In genomic region chr1:166256302-166256701, GRCm38 (mm10) we compare ENCODE assay signal across 16 mouse cellular contexts. TPM values are rescaled to one million over a fixed set of nuclear protein-coding genes. Genes with fewer than 3 reads are reported as not detected.
DNase-seq lines count a peak whose midpoint lies in the region; ATAC-seq and TF ChIP-seq lines count a peak whose summit lies in the region.
"Had no signal": no experiment of that assay in that cellular context is flagged by ENCODE, and none has a peak within 500 bp of the region (broad histone marks: within the 10 kb centered on the region; RNA-seq: fewer than 3 reads in every experiment).

No protein-coding gene starts in this region.

- 12% methylated on average over 6 of the region's 6 CpGs for WGBS in kidney, postnatal 0 days
- 0% methylated on average over 6 of the region's 6 CpGs for WGBS in forebrain, embryonic 13.5 days
- 0% methylated on average over 6 of the region's 6 CpGs for WGBS in midbrain, embryonic 10.5 days
- WGBS in neural tube, embryonic 14.5 days, result 3% methylated on average over 6 of the region's 6 CpGs

- H3K4me1 ChIP-seq in kidney, postnatal 0 days (replicated peaks; ENCODE audit: insufficient read depth, low read length), result 0 out of 2 replicates have a peak, but pooled peaks cover 4% of the 10 kb centered on the region
- peaks cover 34% of the 10 kb centered on the region for H3K4me1 ChIP-seq in forebrain, embryonic 13.5 days
- H3K4me1 ChIP-seq in midbrain, embryonic 10.5 days, result peaks cover 65% of the 10 kb centered on the region
- H3K4me1 ChIP-seq in neural tube, embryonic 14.5 days (ENCODE audit: control insufficient read depth, insufficient read depth, low read length), result 0 out of 2 replicates have a peak, but pooled peaks cover 4% of the 10 kb centered on the region

- DNase-seq in kidney, postnatal 0 days (ENCODE audit: low spot score), result no peak
- DNase-seq in kidney, postnatal 10 days, result no peak
- peak; percentile 65 for DNase-seq in midbrain, embryonic 10.5 days (ENCODE audit: low spot score)
- no peak for DNase-seq in adrenal gland, postnatal 25 days
- DNase-seq in left cerebral cortex, adult 9 months (ENCODE audit: low spot score in 2 of 2), result no peak
- no peak for DNase-seq in cerebellum, postnatal 25 days
- DNase-seq: gastrocnemius, postnatal 25 days; heart, postnatal 4 days; liver; thymus, adult 18-20 months had no signal

- no peak for TF ChIP-seq CTCF in kidney, postnatal 0 days (IDR thresholded peaks at IDR 0.05; ENCODE audit: low read depth)

- H3K27me3 ChIP-seq in kidney, postnatal 0 days (ENCODE audit: insufficient read depth, low read length), result no peaks in the 10 kb centered on the region
- no peaks in the 10 kb centered on the region for H3K27me3 ChIP-seq in forebrain, embryonic 13.5 days
- H3K27me3 ChIP-seq in midbrain, embryonic 10.5 days (ENCODE audit: low read depth, poor library complexity, severe bottlenecking), result peaks cover 38% of the 10 kb centered on the region
- no peaks in the 10 kb centered on the region for H3K27me3 ChIP-seq in neural tube, embryonic 14.5 days (ENCODE audit: control insufficient read depth, insufficient read depth, low read length)

- H3K9me3 ChIP-seq in kidney, postnatal 0 days (replicated peaks; ENCODE audit: low read length), result no peaks in the 10 kb centered on the region
- H3K9me3 ChIP-seq in forebrain, embryonic 13.5 days (replicated peaks), result no peaks in the 10 kb centered on the region
- H3K9me3 ChIP-seq in midbrain, embryonic 10.5 days (replicated peaks), result peaks cover 5% of the 10 kb centered on the region
- H3K9me3 ChIP-seq in neural tube, embryonic 14.5 days (ENCODE audit: control insufficient read depth, low read length), result no peaks in the 10 kb centered on the region
- H3K9me3 ChIP-seq: kidney, embryonic 15.5 days had no signal

- no peak for ATAC-seq in kidney, postnatal 0 days (replicated peaks; ENCODE audit: low FRiP score, low read depth)
- ATAC-seq in forebrain, embryonic 13.5 days, result peak; percentile 9; the same call in 1 of the 2 replicates
- ATAC-seq in neural tube, embryonic 14.5 days (ENCODE audit: low read depth), result 0 out of 2 replicates have a peak, but pooled peaks have one; percentile 41

- H3K4me3 ChIP-seq in kidney, postnatal 0 days (replicated peaks; ENCODE audit: low read depth, low read length), result no peak overlapping the region
- H3K4me3 ChIP-seq in forebrain, embryonic 13.5 days, result peak overlapping the region; percentile 61
- H3K4me3 ChIP-seq in midbrain, embryonic 10.5 days, result peak overlapping the region; percentile 77
- H3K4me3 ChIP-seq in neural tube, embryonic 14.5 days (ENCODE audit: low read depth, low read length), result no peak overlapping the region
- H3K4me3 ChIP-seq: kidney, embryonic 15.5 days had no signal

- H3K36me3 ChIP-seq in kidney, postnatal 0 days (ENCODE audit: insufficient read depth, low read length), result no peaks in the 10 kb centered on the region
- no peaks in the 10 kb centered on the region for H3K36me3 ChIP-seq in forebrain, embryonic 13.5 days (ENCODE audit: poor library complexity, severe bottlenecking)
- H3K36me3 ChIP-seq in midbrain, embryonic 10.5 days, result peaks cover 23% of the 10 kb centered on the region
- H3K36me3 ChIP-seq in neural tube, embryonic 14.5 days (ENCODE audit: control insufficient read depth, insufficient read depth, low read length), result no peaks in the 10 kb centered on the region
- H3K36me3 ChIP-seq: kidney, embryonic 15.5 days had no signal

- peak overlapping the region; percentile 10; the same call in 1 of the 2 replicates for H3K4me2 ChIP-seq in kidney, postnatal 0 days (ENCODE audit: low read length)
- H3K4me2 ChIP-seq in forebrain, embryonic 13.5 days, result peak overlapping the region; percentile 79
- H3K4me2 ChIP-seq in neural tube, embryonic 14.5 days (ENCODE audit: low read depth, low read length), result peak overlapping the region; percentile 31

- H3K27ac ChIP-seq in kidney, postnatal 0 days, result no peak overlapping the region
- no peak overlapping the region for H3K27ac ChIP-seq in forebrain, embryonic 13.5 days
- H3K27ac ChIP-seq in midbrain, embryonic 10.5 days (replicated peaks), result peak overlapping the region; percentile 90
- H3K27ac ChIP-seq in neural tube, embryonic 14.5 days (ENCODE audit: low read depth, low read length), result no peak overlapping the region
- H3K27ac ChIP-seq: kidney, embryonic 15.5 days had no signal

- no peak overlapping the region for H3K9ac ChIP-seq in kidney, postnatal 0 days (ENCODE audit: low read depth, low read length)
- peak overlapping the region; percentile 75 for H3K9ac ChIP-seq in forebrain, embryonic 13.5 days
- 0 out of 2 replicates have a peak overlapping the region, but pooled peaks have one; percentile 11 for H3K9ac ChIP-seq in neural tube, embryonic 14.5 days (replicated peaks; ENCODE audit: low read depth, low read length)
- H3K9ac ChIP-seq: kidney, embryonic 15.5 days had no signal

RNA-seq across cellular contexts. Expression of gene Ildr2, which starts 2.4 kb away (rescaled TPM):
- polyA plus RNA-seq in kidney, postnatal 0 days (2015; fragmentation: Nextera tagmentation; extraction: Ambion mirVana), result 3.1 and 3.2 TPM in 2 replicates
- polyA plus RNA-seq in forebrain, embryonic 13.5 days (2015; fragmentation: Nextera tagmentation; extraction: Ambion mirVana), result 4.5 and 5.3 TPM in 2 replicates
- polyA plus RNA-seq in midbrain, embryonic 10.5 days (2016; fragmentation: Nextera tagmentation; extraction: Ambion mirVana), result 14.9 and 15.1 TPM in 2 replicates
- 2.8 and 3.3 TPM in 2 replicates for polyA plus RNA-seq in neural tube, embryonic 14.5 days (2014; fragmentation: Nextera tagmentation; extraction: Ambion mirVana)
- total RNA-seq in adrenal gland, postnatal 25 days (2021), result 3.2 and 4.6 TPM in 2 replicates
- total RNA-seq: neutrophil, adult 5-6 weeks had no signal

RNA-seq across cellular contexts. Expression of gene Mael, which starts 17.8 kb away (rescaled TPM):
- polyA plus RNA-seq in kidney, postnatal 0 days (2015; fragmentation: Nextera tagmentation; extraction: Ambion mirVana), result not detected in 2 replicates
- not detected in 2 replicates for polyA plus RNA-seq in forebrain, embryonic 13.5 days (2015; fragmentation: Nextera tagmentation; extraction: Ambion mirVana)
- 0.10 TPM in 1 of 2 replicates, not detected in the other for polyA plus RNA-seq in midbrain, embryonic 10.5 days (2016; fragmentation: Nextera tagmentation; extraction: Ambion mirVana)
- polyA plus RNA-seq in neural tube, embryonic 14.5 days (2014; fragmentation: Nextera tagmentation; extraction: Ambion mirVana), result not detected in 2 replicates
- total RNA-seq in adrenal gland, postnatal 25 days (2021), result not detected in 2 replicates
- total RNA-seq: gastrocnemius, postnatal 25 days; heart, postnatal 4 days; neutrophil, adult 5-6 weeks had no signal
- polyA plus RNA-seq: C2C12; spleen, adult 2 months had no signal

Comparison
In these comparisons a context has a peak if more than half of its experiments do, and no peak if none do; other contexts are left out.
1. H3K4me2 ChIP-seq: peak in every context shown above with its lines; median percentile 79 in forebrain, embryonic 13.5 days; 31 in neural tube, embryonic 14.5 days; 10 in kidney, postnatal 0 days.
2. H3K4me3 ChIP-seq: peak in forebrain, embryonic 13.5 days (single experiment) and midbrain, embryonic 10.5 days (single experiment); none in kidney, postnatal 0 days (single experiment) and neural tube, embryonic 14.5 days (single experiment).